Mouse (Mus musculus) C2C12 (cell line): ENCODE measurements around the gene Ttbk2. TPM values are rescaled to one million over a fixed set of nuclear protein-coding genes. Genes with fewer than 3 reads are reported as not detected.

Source experiments
- H3K27me3 ChIP-seq: one replicate; pipeline ENCODE4 v1.6.1; 2011; ENCODE audit not compliant: control insufficient read depth, insufficient read depth, insufficient read length
- H3K36me3 ChIP-seq: one replicate; pipeline ENCODE4 v1.6.1; 2011; ENCODE audit not compliant: control insufficient read depth, insufficient read depth
- H3K4me3 ChIP-seq: one replicate; pipeline ENCODE4 v1.5.1; 2011; ENCODE audit warnings: mild to moderate bottlenecking, control low read depth; ENCODE audit not compliant: poor library complexity, insufficient read depth, severe bottlenecking
- H3K79me2 ChIP-seq: one replicate; pipeline ENCODE4 v1.6.1; 2011; ENCODE audit not compliant: control insufficient read depth, insufficient read depth
- H3K79me3 ChIP-seq: one replicate; pipeline ENCODE4 v1.6.1; 2011; ENCODE audit warnings: low read depth, control low read depth
- H3ac ChIP-seq: one replicate; pipeline ENCODE3; 2011; ENCODE audit warnings: low read depth; ENCODE audit not compliant: control insufficient read depth, insufficient read length
- CEBPB ChIP-seq: IDR thresholded peaks from one replicate; pipeline ENCODE4 v1.6.1; 2011; ENCODE audit warnings: low read depth, mild to moderate bottlenecking, control low read depth, moderate library complexity
- CTCF ChIP-seq: IDR thresholded peaks from one replicate; pipeline ENCODE4 v1.5.1; 2011; ENCODE audit not compliant: control insufficient read depth, insufficient read depth, insufficient read length
- FOSL1 ChIP-seq: IDR thresholded peaks from one replicate; pipeline ENCODE4 v1.8.0; 2011; ENCODE audit warnings: mild to moderate bottlenecking, low read length; ENCODE audit not compliant: poor library complexity, insufficient read depth, severe bottlenecking
- MAX ChIP-seq: IDR thresholded peaks from one replicate; pipeline ENCODE4 v1.6.1; 2011; ENCODE audit warnings: mild to moderate bottlenecking, control low read depth
- MYOD1 ChIP-seq: IDR thresholded peaks from one replicate; pipeline ENCODE4 v1.6.1; 2011; ENCODE audit warnings: low read depth; ENCODE audit not compliant: control insufficient read depth, insufficient read length
- MYOG ChIP-seq: IDR thresholded peaks from one replicate; pipeline ENCODE4 v1.6.1; 2011; ENCODE audit not compliant: control insufficient read depth, insufficient read length; ENCODE audit errors: extremely low read depth
- USF1 ChIP-seq: IDR thresholded peaks from one replicate; pipeline ENCODE4 v1.6.1; 2011; ENCODE audit warnings: low read depth, mild to moderate bottlenecking, control low read depth, moderate library complexity
- polyA plus RNA-seq: library from polyadenylated mRNA; unstranded; fragments of >200 nt; fragmentation: generic; extraction: Trizol; gene quantifications from one replicate; pipeline ENCODE4 v1.2.1, GENCODE M21; 2012; ENCODE audit warnings: missing spikeins

Ttbk2 gene
- polyA plus RNA-seq, 1 experiment: 2.0 TPM

DNA sequence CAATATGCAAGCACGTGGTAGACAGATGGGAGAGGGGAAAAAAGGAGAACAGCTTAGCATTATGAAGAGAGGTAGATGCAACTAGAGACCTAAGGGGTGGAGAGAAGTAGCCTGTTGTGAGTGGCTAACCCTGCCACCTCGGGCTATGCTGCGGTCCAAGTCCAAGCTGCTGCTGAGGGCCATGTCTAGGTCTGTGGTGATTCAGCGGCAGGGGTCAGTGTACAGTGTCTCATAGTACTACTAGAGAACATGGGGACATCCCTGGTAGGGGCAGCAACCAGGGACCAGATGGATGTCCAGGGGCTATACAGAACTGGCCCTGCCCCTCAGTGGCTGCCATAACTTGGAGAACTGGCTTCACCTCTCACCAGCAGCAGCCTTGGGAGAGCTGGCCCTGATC, 15.2 kb downstream of the Ttbk2 start:
- TF ChIP-seq FOSL1 (no peak), CTCF (no peak), MAX (no peak), MYOG (no peak), MYOD1 (no peak)
- H3K27me3 ChIP-seq: no peaks in the 10 kb centered on the region
- H3K79me2 ChIP-seq: peaks cover 21% of the 10 kb centered on the region
- H3K36me3 ChIP-seq: no peaks in the 10 kb centered on the region
- no peaks in the 10 kb centered on the region for H3K79me3 ChIP-seq
- no peak overlapping the region for H3ac ChIP-seq
- H3K4me3 ChIP-seq: no peak overlapping the region

DNA sequence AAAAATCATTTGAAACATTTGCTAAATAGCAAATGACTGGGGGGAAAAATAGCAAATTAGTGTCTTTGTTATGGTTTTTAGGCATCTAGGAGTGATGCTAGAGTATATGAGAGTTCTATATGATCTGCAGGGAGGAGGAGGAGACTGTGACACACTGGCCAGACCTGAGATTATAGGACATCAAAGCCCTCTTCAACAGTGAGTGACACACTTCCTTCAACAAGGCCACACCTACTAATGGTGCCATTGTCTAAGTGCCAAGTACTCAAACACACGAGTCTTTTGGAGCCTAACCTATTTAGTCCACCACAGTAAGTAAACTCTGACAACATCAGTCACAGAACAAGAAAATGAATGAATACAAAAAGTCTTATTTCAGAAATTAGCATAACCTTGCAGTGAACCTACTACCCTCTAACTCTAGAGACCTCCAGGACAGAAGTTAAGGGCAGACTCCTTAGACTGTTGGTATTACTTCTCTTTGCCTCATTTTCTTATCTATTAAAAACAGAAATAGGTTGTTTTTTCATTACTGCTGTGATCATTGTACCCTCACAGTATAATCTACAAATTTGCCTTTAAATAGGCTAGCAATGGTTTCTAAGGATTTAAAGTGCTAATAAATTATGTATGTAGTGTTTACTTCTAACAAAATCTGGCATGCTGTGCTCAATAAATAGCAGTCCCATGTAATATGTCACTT, 23.3 kb downstream of the Ttbk2 start:
- Histone ChIP-seq H3K4me3 (no peak overlapping the region), H3K36me3 (no peaks in the 10 kb centered on the region), H3ac (no peak overlapping the region), H3K27me3 (no peaks in the 10 kb centered on the region), H3K79me3 (no peaks in the 10 kb centered on the region), H3K79me2 (no peaks in the 10 kb centered on the region)
- no peak for TF ChIP-seq MYOD1
- TF ChIP-seq CEBPB: no peak
- no peak for TF ChIP-seq MAX
- TF ChIP-seq MYOG: no peak
- no peak for TF ChIP-seq CTCF
- TF ChIP-seq FOSL1: no peak
- TF ChIP-seq USF1: no peak

DNA sequence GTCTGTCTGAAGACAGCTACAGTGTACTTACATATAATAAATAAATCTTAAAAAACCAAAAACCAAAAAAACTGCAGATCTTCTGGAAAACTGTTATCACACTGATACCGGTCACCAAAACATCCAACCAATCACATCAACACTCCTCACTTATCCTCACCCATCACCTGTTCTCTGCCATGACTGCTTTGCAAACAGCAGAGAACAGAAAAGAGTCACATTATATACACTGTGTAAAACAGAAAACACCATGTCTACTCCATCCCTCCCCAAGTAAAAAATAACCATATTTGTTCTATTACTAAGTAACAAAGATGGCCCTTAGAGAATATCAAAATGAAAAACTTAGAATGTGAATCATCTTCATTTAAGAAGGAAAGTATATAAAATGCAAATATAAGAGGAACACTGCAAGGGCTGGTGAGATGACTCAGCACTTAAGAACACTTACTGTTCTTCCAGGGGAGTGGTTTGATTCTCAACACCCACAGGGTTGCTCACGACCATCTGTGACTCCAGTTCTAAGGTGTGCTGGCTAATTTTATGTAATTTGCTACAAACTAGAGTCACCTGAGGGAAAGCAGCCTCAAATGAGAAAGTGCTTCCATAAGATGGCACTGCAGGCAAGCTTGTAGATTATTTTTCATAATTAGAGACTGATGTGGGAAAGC, 80.0 kb downstream of the Ttbk2 start:
- no peak overlapping the region for H3K4me3 ChIP-seq

DNA sequence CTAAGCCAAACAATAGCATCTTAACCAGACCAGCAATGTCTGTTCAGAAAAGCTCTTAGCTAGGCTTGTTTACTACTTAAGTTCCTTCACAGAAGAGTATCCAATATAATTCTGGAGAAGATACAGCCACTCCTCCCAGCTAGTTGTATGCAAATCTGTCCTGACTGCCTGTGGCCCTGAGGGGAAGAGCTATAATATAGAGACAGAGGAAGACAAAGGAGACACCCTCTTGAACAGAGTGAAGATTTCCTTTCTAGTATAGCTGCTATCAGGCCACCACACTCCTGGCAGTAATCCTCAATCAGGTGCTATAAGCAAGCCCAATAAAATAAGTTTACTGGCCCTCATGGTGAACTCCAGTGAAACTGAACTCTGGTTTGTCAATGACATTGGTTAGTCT, 88.5 kb downstream of the Ttbk2 start:
- H3K79me3 ChIP-seq: no peaks in the 10 kb centered on the region
- peaks cover 3% of the 10 kb centered on the region for H3K36me3 ChIP-seq
- H3K27me3 ChIP-seq: no peaks in the 10 kb centered on the region
- no peak overlapping the region for H3K4me3 ChIP-seq
- TF ChIP-seq FOSL1 (no peak), USF1 (no peak), CTCF (no peak), CEBPB (no peak), MYOD1 (no peak), MAX (no peak), MYOG (no peak)
- H3ac ChIP-seq: no peak overlapping the region
- no peaks in the 10 kb centered on the region for H3K79me2 ChIP-seq

More for the DNA sequence above, 80.0 kb downstream of the Ttbk2 start:
- Histone ChIP-seq H3K79me3 (no peaks in the 10 kb centered on the region), H3K36me3 (no peaks in the 10 kb centered on the region), H3K27me3 (no peaks in the 10 kb centered on the region), H3K79me2 (no peaks in the 10 kb centered on the region), H3ac (no peak overlapping the region)
- TF ChIP-seq USF1 (no peak), MYOG (no peak), MYOD1 (no peak), CEBPB (no peak), CTCF (no peak), FOSL1 (no peak)

DNA sequence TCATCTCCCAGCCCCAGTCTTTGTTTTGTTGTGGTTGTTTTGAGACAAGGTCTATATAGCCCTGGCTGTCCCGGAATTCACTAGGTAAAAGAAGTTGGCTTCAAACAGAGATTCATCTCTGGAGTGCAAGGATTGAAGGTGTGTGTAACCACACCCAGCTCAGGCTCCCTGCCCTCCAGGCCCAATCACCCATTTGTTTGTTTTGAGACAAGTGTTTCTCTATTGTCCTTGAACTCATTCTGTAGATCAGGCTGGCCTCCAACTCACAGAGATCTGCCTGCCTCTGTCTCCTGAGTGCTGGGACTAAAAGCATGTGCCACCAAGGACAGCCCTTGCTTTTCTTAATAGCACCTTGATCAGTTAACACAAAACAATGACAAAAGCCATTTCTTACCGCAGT, 102.4 kb downstream of the Ttbk2 start:
- no peaks in the 10 kb centered on the region for H3K27me3 ChIP-seq
- peaks cover 22% of the 10 kb centered on the region for H3K36me3 ChIP-seq
- no peaks in the 10 kb centered on the region for H3K79me2 ChIP-seq
- no peaks in the 10 kb centered on the region for H3K79me3 ChIP-seq
- no peak overlapping the region for H3ac ChIP-seq
- no peak overlapping the region for H3K4me3 ChIP-seq
- TF ChIP-seq FOSL1 (no peak), MYOD1 (no peak), CTCF (no peak), CEBPB (no peak), MAX (no peak), USF1 (no peak), MYOG (no peak)

DNA sequence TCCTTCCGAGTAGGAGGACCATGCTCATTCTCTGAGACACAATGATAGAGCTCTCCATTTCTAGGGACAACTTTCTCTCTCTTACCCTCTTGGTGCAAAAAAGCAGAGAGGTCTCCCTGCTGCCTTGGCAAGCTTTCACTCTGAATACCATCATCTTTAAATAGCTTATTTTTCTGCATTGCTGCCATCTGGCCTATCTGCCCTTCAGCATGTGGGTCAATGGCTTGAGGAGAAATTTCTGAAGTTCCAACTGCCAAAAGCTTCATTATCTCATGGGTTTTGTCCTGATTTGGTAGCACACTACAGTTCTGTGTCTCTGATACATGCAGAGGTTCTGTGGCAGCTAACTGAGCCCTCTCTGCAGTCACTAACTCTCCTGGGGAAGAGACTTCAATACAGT, 104.9 kb downstream of the Ttbk2 start:
- Histone ChIP-seq H3K79me3 (no peaks in the 10 kb centered on the region), H3K27me3 (no peaks in the 10 kb centered on the region), H3K79me2 (no peaks in the 10 kb centered on the region), H3K4me3 (no peak overlapping the region), H3ac (no peak overlapping the region), H3K36me3 (peaks cover 22% of the 10 kb centered on the region)
- TF ChIP-seq MAX (no peak), CTCF (no peak), FOSL1 (no peak), MYOG (no peak), MYOD1 (no peak), CEBPB (no peak), USF1 (no peak)
